Mouse (Mus musculus): ENCODE results near the gene Med15.

GRCm38 (mm10) chr16:17640706-17641105 lies 92.0 kb downstream of the Med15 start:
- TF ChIP-seq CTCF (IDR thresholded peaks at IDR 0.05) (no peak), EP300 (IDR thresholded peaks at IDR 0.05) (no peak)
